Mouse (Mus musculus) lung, embryonic 16.5 days (tissue): ENCODE measurements at regions not wholly inside any gene's neighbourhood (a gene's known extent, or its start where the extent isn't known, plus 50 kb on each side); places are given as distances from the start of the nearest gene placed in this dataset.

Experiments used
- ATAC-seq: fragments of 200-750 bp; cut with Nextera tagmentation; 2 replicates; pipeline ENCODE4 v1.8.0; 2017; ENCODE audit warnings: low read depth, mild to moderate bottlenecking, moderate library complexity
- H3K27ac ChIP-seq: fragments of 300-500 bp; sonication (generic); 2 replicates; pipeline ENCODE4 v1.5.1; 2014; ENCODE audit warnings: mild to moderate bottlenecking, control low read depth, low read length
- H3K27me3 ChIP-seq: fragments of 300-500 bp; sonication (generic); 2 replicates; pipeline ENCODE4 v1.6.1; 2014; ENCODE audit warnings: low read depth, low read length, mixed read lengths; ENCODE audit not compliant: control insufficient read depth, insufficient read depth
- H3K36me3 ChIP-seq: fragments of 300-500 bp; sonication (generic); 2 replicates; pipeline ENCODE4 v1.6.1; 2014; ENCODE audit warnings: low read length; ENCODE audit not compliant: control insufficient read depth, insufficient read depth
- H3K4me1 ChIP-seq: fragments of 300-500 bp; sonication (generic); replicated peaks from 2 replicates; pipeline ENCODE4 v1.6.1; 2014; ENCODE audit warnings: low read length, mixed read lengths; ENCODE audit not compliant: control insufficient read depth, insufficient read depth
- H3K4me2 ChIP-seq: fragments of 300-500 bp; sonication (generic); 2 replicates; pipeline ENCODE4 v1.6.1; 2014; ENCODE audit warnings: low read depth, low read length, control low read depth
- H3K4me3 ChIP-seq: fragments of 300-500 bp; sonication (generic); 2 replicates; pipeline ENCODE4 v1.5.1; 2014; ENCODE audit warnings: mild to moderate bottlenecking, low read length, control low read depth
- H3K9ac ChIP-seq: fragments of 300-500 bp; sonication (generic); 2 replicates; pipeline ENCODE4 v1.6.1; 2014; ENCODE audit warnings: low read length, control low read depth
- H3K9me3 ChIP-seq: fragments of 300-500 bp; sonication (generic); 2 replicates; pipeline ENCODE4 v1.6.1; 2016; ENCODE audit warnings: low read length; ENCODE audit not compliant: control insufficient read depth
- WGBS: fragments of 180-500 bp; shearing (Covaris S2); extraction: QIAGEN DNeasy Blood & Tissue Kit; methylation state at CpG from one replicate; pipeline ENCODE4 v1.1.7; 2014; 5-methylcytosine and 5-hydroxymethylcytosine counted together

DNA sequence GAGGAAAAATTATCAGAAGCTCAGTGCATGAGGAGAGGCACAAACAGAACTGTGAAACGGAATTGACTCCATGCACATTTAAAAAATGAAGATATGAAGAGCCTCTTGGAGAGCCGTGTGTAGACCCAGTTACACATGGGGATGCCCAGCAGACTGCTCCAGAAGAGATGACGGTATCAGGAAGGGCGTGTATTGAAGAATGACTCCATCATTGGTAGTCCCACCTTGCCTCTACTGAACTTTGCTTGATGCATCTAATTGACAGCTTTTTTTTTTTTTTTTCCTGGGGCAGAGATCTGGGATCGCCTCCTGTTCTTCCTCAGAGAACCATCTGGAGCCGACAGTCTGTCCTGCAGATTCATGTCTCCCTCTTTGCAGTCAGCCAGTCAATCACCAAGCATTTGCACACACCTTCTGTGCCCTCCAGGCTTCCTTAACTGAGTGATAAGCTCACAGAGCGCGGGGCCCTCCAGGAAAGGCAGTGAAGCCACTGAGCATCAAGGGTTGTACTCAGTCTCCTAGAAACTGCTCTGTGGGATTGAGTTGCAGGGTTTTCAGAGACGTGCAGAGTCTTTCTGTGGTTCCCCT, 57.6 kb upstream of the D1Pas1 start:
- Histone ChIP-seq H3K4me1 (no peaks in the 10 kb centered on the region), H3K4me2 (no peak overlapping the region), H3K36me3 (no peaks in the 10 kb centered on the region), H3K27me3 (no peaks in the 10 kb centered on the region), H3K27ac (no peak overlapping the region), H3K4me3 (no peak overlapping the region), H3K9ac (no peak overlapping the region), H3K9me3 (no peaks in the 10 kb centered on the region)
- WGBS = 73% methylated on average over 9 of the region's 9 CpGs
- no peak for ATAC-seq

GRCm38 (mm10) chr1:186909073-186909472, 58.1 kb upstream of the D1Pas1 start:
- Histone ChIP-seq H3K9ac (no peak overlapping the region), H3K36me3 (no peaks in the 10 kb centered on the region), H3K9me3 (no peaks in the 10 kb centered on the region), H3K27ac (no peak overlapping the region), H3K27me3 (no peaks in the 10 kb centered on the region), H3K4me1 (no peaks in the 10 kb centered on the region), H3K4me3 (no peak overlapping the region), H3K4me2 (no peak overlapping the region)
- no peak for ATAC-seq
- WGBS = 84% methylated on average over 9 of the region's 9 CpGs

DNA sequence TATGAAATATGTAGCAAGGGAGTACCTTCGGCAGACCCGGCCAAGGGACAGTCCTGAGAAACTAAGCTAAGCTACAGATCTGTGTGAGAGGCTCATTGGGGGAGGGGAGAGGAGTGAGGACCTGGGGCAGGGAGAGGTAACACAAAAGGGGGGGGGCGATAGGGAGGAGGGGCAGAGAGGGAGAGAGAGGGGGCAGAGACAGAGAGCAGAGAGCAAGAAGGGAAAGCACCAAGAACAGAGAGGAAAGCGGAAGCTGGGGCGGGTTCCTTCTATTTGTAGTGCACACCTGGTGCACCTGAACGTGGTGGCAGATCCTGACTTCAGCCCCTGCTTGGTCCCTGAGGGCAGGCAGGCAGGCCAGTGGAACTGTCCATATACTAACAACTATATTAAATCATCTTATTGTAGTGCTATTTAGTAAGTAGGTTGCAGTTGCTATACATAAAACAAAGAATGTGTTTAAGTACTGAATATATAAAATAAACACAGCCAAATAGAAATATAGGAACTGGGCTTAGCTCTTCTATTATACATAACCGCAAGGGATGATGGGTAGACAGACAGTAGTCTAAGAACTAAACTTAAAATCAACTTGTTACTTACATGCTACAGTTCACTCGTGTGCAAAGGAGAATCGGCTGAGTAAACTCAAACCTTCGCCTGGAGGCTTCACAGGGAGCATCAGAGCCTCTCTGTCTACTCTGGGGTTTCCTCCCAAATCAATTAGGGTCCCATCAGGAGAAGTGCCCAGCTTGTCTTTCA, 59.6 kb upstream of the D1Pas1 start:
- no peak overlapping the region for H3K4me3 ChIP-seq
- no peaks in the 10 kb centered on the region for H3K9me3 ChIP-seq
- H3K27me3 ChIP-seq = no peaks in the 10 kb centered on the region
- H3K27ac ChIP-seq = no peak overlapping the region
- H3K4me2 ChIP-seq = no peak overlapping the region
- ATAC-seq = no peak
- H3K4me1 ChIP-seq = no peaks in the 10 kb centered on the region
- H3K36me3 ChIP-seq = no peaks in the 10 kb centered on the region
- 69% methylated on average over 10 of the region's 10 CpGs for WGBS
- H3K9ac ChIP-seq = no peak overlapping the region

DNA sequence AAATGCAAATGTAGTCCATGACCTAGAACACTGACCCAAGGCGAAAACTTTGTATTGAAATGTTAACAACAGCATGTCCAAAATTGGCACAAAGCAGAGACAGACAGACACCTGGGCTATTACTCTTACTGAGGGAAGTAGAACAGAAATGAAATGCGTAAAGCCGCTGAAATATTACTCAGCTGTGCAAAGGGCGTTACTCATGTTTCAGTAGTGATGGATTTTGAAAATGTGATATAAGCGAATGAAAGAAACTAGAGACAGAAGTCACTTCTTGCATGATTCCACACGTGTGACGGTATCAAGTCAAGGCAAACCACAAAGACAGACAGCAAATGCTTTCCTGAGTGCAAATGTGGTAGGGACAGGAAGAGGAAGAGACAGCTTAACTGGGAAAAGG, 61.3 kb upstream of the D1Pas1 start:
- H3K27ac ChIP-seq = no peak overlapping the region
- H3K9ac ChIP-seq = no peak overlapping the region
- no peak overlapping the region for H3K4me2 ChIP-seq
- H3K36me3 ChIP-seq = no peaks in the 10 kb centered on the region
- H3K27me3 ChIP-seq = no peaks in the 10 kb centered on the region
- no peaks in the 10 kb centered on the region for H3K9me3 ChIP-seq
- H3K4me3 ChIP-seq = no peak overlapping the region
- ATAC-seq = no peak
- WGBS = 81% methylated on average over 7 of the region's 7 CpGs
- no peaks in the 10 kb centered on the region for H3K4me1 ChIP-seq

GRCm38 (mm10) chr1:186901548-186901947, 65.7 kb upstream of the D1Pas1 start:
- Histone ChIP-seq H3K4me2 (no peak overlapping the region), H3K27me3 (no peaks in the 10 kb centered on the region), H3K27ac (no peak overlapping the region), H3K9me3 (no peaks in the 10 kb centered on the region), H3K36me3 (no peaks in the 10 kb centered on the region), H3K4me1 (no peaks in the 10 kb centered on the region), H3K4me3 (no peak overlapping the region), H3K9ac (no peak overlapping the region)
- ATAC-seq = no peak
- 67% methylated on average over 6 of the region's 6 CpGs for WGBS

GRCm38 (mm10) chr1:186898203-186898602, 69.0 kb upstream of the D1Pas1 start:
- 0 out of 2 replicates have a peak, but pooled peaks cover 3% of the 10 kb centered on the region for H3K4me1 ChIP-seq
- no peak overlapping the region for H3K9ac ChIP-seq
- no peaks in the 10 kb centered on the region for H3K27me3 ChIP-seq
- H3K9me3 ChIP-seq = no peaks in the 10 kb centered on the region
- H3K4me2 ChIP-seq = no peak overlapping the region
- 61% methylated on average over 8 of the region's 8 CpGs for whole genome bisulfite sequencing
- no peak for ATAC-seq
- H3K4me3 ChIP-seq = no peak overlapping the region
- no peak overlapping the region for H3K27ac ChIP-seq
- no peaks in the 10 kb centered on the region for H3K36me3 ChIP-seq

GRCm38 (mm10) chr1:186889584-186889852, 77.7 kb upstream of the D1Pas1 start:
- WGBS = 75% methylated on average over 5 of the region's 5 CpGs
- Histone ChIP-seq H3K4me1 (0 out of 2 replicates have a peak, but pooled peaks cover 3% of the 10 kb centered on the region), H3K27ac (no peak overlapping the region), H3K27me3 (no peaks in the 10 kb centered on the region), H3K36me3 (no peaks in the 10 kb centered on the region), H3K9me3 (no peaks in the 10 kb centered on the region), H3K9ac (no peak overlapping the region), H3K4me2 (no peak overlapping the region), H3K4me3 (no peak overlapping the region)
- no peak for ATAC-seq

DNA sequence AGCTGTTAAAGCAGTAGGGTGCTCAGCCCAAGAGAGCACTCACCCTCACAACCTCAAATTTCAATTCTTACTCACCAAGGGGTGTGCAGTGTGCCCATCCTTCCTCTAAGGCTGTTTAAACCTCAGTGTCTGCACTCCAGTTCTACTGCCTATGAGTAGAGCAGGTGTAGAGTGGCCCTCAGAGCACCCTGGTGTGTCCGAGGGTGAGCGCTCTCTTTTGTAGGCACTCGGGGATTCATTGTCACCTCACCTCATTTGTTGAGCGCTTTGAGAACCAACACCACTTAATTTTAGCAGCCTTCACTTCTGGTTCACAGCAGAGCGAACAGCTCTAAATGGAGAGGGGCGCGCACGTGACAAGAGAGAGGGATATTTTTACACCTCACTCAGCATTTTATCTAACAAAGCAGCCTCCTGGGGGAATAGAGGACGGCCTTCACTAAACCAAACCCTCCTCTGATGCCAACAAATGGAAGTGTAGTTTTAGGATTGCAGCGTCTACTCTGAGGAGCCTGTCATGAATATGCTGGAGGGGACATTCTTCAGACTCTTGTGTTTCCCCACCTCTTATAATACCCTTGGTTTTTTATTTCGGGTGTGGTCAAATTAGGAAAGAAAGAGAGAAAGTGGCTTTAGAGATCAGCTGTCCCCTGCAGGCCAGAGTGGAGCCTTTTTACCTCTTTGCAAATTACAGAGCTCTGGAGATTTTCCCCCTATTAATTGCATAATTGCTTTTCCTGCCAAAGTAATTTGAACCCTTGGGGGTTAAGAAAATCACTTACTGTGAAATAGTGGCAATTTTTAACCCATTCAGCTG, 78.2 kb upstream of the D1Pas1 start:
- no peak overlapping the region for H3K4me2 ChIP-seq
- WGBS = 66% methylated on average over 11 of the region's 11 CpGs
- no peak for ATAC-seq
- no peak overlapping the region for H3K9ac ChIP-seq
- 0 out of 2 replicates have a peak, but pooled peaks cover 3% of the 10 kb centered on the region for H3K4me1 ChIP-seq
- no peaks in the 10 kb centered on the region for H3K27me3 ChIP-seq
- H3K4me3 ChIP-seq = no peak overlapping the region
- H3K27ac ChIP-seq = no peak overlapping the region
- no peaks in the 10 kb centered on the region for H3K9me3 ChIP-seq
- no peaks in the 10 kb centered on the region for H3K36me3 ChIP-seq

GRCm38 (mm10) chr1:186887127-186887526, 80.1 kb upstream of the D1Pas1 start:
- no peaks in the 10 kb centered on the region for H3K4me1 ChIP-seq
- no peak for ATAC-seq
- no peaks in the 10 kb centered on the region for H3K27me3 ChIP-seq
- 67% methylated on average over 3 of the region's 3 CpGs for WGBS
- no peak overlapping the region for H3K4me2 ChIP-seq
- H3K27ac ChIP-seq = no peak overlapping the region
- no peak overlapping the region for H3K9ac ChIP-seq
- no peak overlapping the region for H3K4me3 ChIP-seq
- H3K36me3 ChIP-seq = no peaks in the 10 kb centered on the region
- no peaks in the 10 kb centered on the region for H3K9me3 ChIP-seq
